Mouse (Mus musculus): ENCODE measurements around the gene Gpr137c. TPM values are rescaled to one million over a fixed set of nuclear protein-coding genes. Genes with fewer than 3 reads are reported as not detected.
A peak's percentile ranks its signal among the peaks of the same experiment; 100 is the strongest.

Gene Gpr137c
- polyA plus RNA-seq (2014; fragmentation: Nextera tagmentation; extraction: Ambion mirVana), result 0.62 and 0.69 TPM in 2 replicates

DNA sequence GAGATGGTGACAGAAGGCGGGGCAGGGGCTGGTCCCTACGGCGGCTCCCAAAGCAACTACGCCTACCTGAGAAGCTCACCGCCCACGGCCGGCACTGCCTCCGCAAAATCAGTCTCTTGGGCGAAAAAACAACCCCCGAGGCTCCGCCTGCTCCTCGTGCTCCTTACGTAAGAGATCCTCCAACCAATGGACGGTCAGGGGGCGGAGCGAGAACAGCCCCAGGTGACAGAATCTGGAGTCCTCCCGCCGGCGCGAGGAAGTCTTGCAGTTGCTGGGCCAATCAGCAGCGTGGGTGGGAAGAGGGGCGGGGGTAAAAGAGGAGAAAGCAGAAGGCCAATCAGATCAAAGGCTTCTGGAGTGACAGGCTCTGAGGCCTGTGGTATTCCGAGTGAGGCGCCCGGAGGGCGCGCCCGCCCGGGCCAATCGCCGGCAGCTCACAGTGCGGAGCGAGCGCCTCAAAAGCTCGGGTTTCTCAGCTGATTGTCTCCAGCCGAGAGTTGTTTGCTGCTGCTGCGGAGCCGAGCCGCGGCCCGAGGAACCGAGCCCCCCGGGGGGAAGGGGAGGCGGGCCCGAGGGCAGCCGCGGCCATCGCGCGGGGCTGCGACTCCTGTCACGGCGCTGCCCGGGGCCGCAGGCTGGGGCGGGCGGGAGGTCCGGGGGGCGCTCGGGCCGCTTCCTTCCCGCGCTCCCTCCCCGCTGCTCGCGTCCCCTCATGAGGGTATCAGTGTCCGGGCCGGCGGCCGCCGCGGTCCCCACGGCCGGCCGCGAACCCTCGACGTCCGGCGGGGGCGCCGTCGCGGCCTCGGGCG lies at the start of gene Gpr137c:
TSS of gene Gpr137c (plus strand) at position 437 of the 809 bp plus-strand sequence.
- Histone ChIP-seq H3K9ac (ENCODE audit: low read depth, low read length) (peak within 1 kb of the TSS; percentile 71), H3K36me3 (ENCODE audit: control insufficient read depth, insufficient read depth, low read length) (no peaks in the 10 kb centered on the region), H3K27ac (ENCODE audit: low read depth, low read length) (peak within 1 kb of the TSS; percentile 67), H3K4me3 (ENCODE audit: low read depth, low read length) (peak within 1 kb of the TSS; percentile 73), H3K4me1 (replicated peaks; ENCODE audit: control insufficient read depth, insufficient read depth, low read length) (no peaks in the 10 kb centered on the region), H3K9me3 (ENCODE audit: control insufficient read depth, low read length) (no peaks in the 10 kb centered on the region), H3K27me3 (replicated peaks; ENCODE audit: control insufficient read depth, insufficient read depth, low read length) (0 out of 2 replicates have a peak, but pooled peaks cover 3% of the 10 kb centered on the region), H3K4me2 (peak within 1 kb of the TSS; percentile 90)
- ATAC-seq (replicated peaks; ENCODE audit: low FRiP score) (peak; percentile 99), DNase-seq (ENCODE audit: low spot score) (peak; percentile 93)
- under 1% methylated on average over 59 of the region's 86 CpGs for WGBS

- Histone ChIP-seq H3K27ac (ENCODE audit: low read depth, low read length) (no peak overlapping the region), H3K4me1 (replicated peaks; ENCODE audit: control insufficient read depth, insufficient read depth, low read length) (no peaks in the 10 kb centered on the region), H3K36me3 (ENCODE audit: control insufficient read depth, insufficient read depth, low read length) (no peaks in the 10 kb centered on the region), H3K9me3 (ENCODE audit: control insufficient read depth, low read length) (no peaks in the 10 kb centered on the region), H3K4me3 (ENCODE audit: low read depth, low read length) (no peak overlapping the region), H3K4me2 (no peak overlapping the region), H3K27me3 (replicated peaks; ENCODE audit: control insufficient read depth, insufficient read depth, low read length) (no peaks in the 10 kb centered on the region), H3K9ac (ENCODE audit: low read depth, low read length) (no peak overlapping the region)
- DNase-seq (ENCODE audit: low spot score) (no peak), ATAC-seq (replicated peaks; ENCODE audit: low FRiP score) (no peak)
- WGBS, result 85% methylated on average over 5 of the region's 5 CpGs
Measured at GRCm38 (mm10) chr14:45172260-45172659, 47.3 kb upstream of the Gpr137c start.

- ATAC-seq (replicated peaks; ENCODE audit: low FRiP score), result no peak
- no peaks in the 10 kb centered on the region for H3K36me3 ChIP-seq (ENCODE audit: control insufficient read depth, insufficient read depth, low read length)
- no peaks in the 10 kb centered on the region for H3K4me1 ChIP-seq (replicated peaks; ENCODE audit: control insufficient read depth, insufficient read depth, low read length)
- H3K4me3 ChIP-seq (ENCODE audit: low read depth, low read length), result no peak overlapping the region
- no peak overlapping the region for H3K9ac ChIP-seq (ENCODE audit: low read depth, low read length)
- no peak overlapping the region for H3K27ac ChIP-seq (ENCODE audit: low read depth, low read length)
- 85% methylated on average over 14 of the region's 14 CpGs for WGBS
- DNase-seq (ENCODE audit: low spot score), result no peak
- no peak overlapping the region for H3K4me2 ChIP-seq
- H3K27me3 ChIP-seq (replicated peaks; ENCODE audit: control insufficient read depth, insufficient read depth, low read length), result no peaks in the 10 kb centered on the region
- H3K9me3 ChIP-seq (ENCODE audit: control insufficient read depth, low read length), result no peaks in the 10 kb centered on the region
Measured at GRCm38 (mm10) chr14:45175012-45175740, 44.3 kb upstream of the Gpr137c start.

DNA sequence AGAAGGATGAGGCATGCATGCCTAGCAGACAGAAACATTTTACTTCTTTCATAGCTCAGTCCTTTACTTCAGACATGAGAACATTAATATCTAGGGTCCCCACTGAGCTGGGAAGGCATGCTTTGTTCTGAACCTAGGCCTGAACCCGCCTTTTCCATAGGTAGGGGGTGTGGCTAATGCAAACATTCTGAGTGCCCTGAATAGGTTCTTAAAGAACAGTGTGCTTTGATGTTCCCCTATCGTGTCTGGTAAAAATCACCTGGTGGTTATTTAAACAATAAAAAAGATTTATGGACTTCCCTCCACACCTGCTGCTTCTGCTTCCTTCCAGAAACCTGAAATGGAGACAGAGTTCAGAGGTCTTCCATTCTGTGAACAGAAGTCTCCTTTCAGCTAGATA lies 40.3 kb upstream of the Gpr137c start:
- 74% methylated on average over 2 of the region's 2 CpGs for WGBS
- no peak for DNase-seq (ENCODE audit: low spot score)
- H3K27me3 ChIP-seq (replicated peaks; ENCODE audit: control insufficient read depth, insufficient read depth, low read length), result no peaks in the 10 kb centered on the region
- no peak overlapping the region for H3K4me3 ChIP-seq (ENCODE audit: low read depth, low read length)
- H3K4me2 ChIP-seq, result no peak overlapping the region
- H3K27ac ChIP-seq (ENCODE audit: low read depth, low read length), result no peak overlapping the region
- H3K9ac ChIP-seq (ENCODE audit: low read depth, low read length), result no peak overlapping the region
- no peaks in the 10 kb centered on the region for H3K36me3 ChIP-seq (ENCODE audit: control insufficient read depth, insufficient read depth, low read length)
- no peak for ATAC-seq (replicated peaks; ENCODE audit: low FRiP score)
- H3K4me1 ChIP-seq (replicated peaks; ENCODE audit: control insufficient read depth, insufficient read depth, low read length), result no peaks in the 10 kb centered on the region
- no peaks in the 10 kb centered on the region for H3K9me3 ChIP-seq (ENCODE audit: control insufficient read depth, low read length)

GRCm38 (mm10) chr14:45179606-45180005 lies 39.9 kb upstream of the Gpr137c start:
- no peak overlapping the region for H3K4me2 ChIP-seq
- no peaks in the 10 kb centered on the region for H3K36me3 ChIP-seq (ENCODE audit: control insufficient read depth, insufficient read depth, low read length)
- no peaks in the 10 kb centered on the region for H3K27me3 ChIP-seq (replicated peaks; ENCODE audit: control insufficient read depth, insufficient read depth, low read length)
- H3K4me3 ChIP-seq (ENCODE audit: low read depth, low read length), result no peak overlapping the region
- no peaks in the 10 kb centered on the region for H3K4me1 ChIP-seq (replicated peaks; ENCODE audit: control insufficient read depth, insufficient read depth, low read length)
- H3K27ac ChIP-seq (ENCODE audit: low read depth, low read length), result no peak overlapping the region
- ATAC-seq (replicated peaks; ENCODE audit: low FRiP score) (no peak), DNase-seq (ENCODE audit: low spot score) (no peak)
- no peak overlapping the region for H3K9ac ChIP-seq (ENCODE audit: low read depth, low read length)
- H3K9me3 ChIP-seq (ENCODE audit: control insufficient read depth, low read length), result no peaks in the 10 kb centered on the region
- 75% methylated on average over 2 of the region's 2 CpGs for WGBS

DNA sequence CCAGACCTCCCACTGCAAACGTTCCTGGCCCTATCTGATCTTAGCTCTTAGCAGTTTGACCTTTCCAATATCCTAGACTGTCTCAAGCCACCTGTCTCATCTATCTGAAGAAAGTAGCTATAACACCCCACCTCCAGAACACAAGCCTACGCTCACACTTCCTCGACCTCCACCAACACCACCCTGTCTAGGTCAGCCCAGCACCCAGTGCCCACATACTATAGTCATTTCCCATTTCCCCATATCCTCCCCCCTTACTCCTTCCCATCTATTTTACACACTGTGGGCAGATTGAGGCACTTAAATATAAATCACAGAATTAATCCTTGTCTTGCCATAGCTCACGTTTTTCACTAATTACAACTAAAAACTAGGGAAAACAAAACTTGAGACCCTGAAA lies 37.9 kb upstream of the Gpr137c start:
- Histone ChIP-seq H3K9ac (ENCODE audit: low read depth, low read length) (no peak overlapping the region), H3K4me2 (no peak overlapping the region), H3K9me3 (ENCODE audit: control insufficient read depth, low read length) (no peaks in the 10 kb centered on the region), H3K27me3 (replicated peaks; ENCODE audit: control insufficient read depth, insufficient read depth, low read length) (no peaks in the 10 kb centered on the region), H3K4me3 (ENCODE audit: low read depth, low read length) (no peak overlapping the region), H3K27ac (ENCODE audit: low read depth, low read length) (no peak overlapping the region), H3K36me3 (ENCODE audit: control insufficient read depth, insufficient read depth, low read length) (no peaks in the 10 kb centered on the region), H3K4me1 (replicated peaks; ENCODE audit: control insufficient read depth, insufficient read depth, low read length) (no peaks in the 10 kb centered on the region)
- 67% methylated on average over 4 of the region's 4 CpGs for WGBS
- DNase-seq (ENCODE audit: low spot score) (no peak), ATAC-seq (replicated peaks; ENCODE audit: low FRiP score) (no peak)

DNA sequence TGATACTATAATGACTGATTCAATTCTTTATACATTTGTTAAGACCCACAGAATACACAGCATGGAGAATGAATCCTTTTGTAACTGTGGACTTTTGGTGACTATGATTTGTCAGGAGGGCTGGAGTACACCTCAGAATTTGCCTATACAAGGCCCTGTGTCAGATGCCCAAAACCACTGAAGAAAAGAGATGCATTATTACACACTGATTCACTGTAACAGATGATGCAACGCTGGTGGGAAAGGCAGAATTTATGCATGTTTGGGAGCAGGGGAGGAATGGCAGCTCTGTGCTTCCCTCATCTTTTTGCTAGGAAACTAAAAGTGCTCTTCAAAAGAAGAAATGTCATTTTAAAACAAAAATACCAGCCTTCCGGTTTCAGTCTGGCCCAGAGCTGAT lies 28.5 kb upstream of the Gpr137c start:
- no peak overlapping the region for H3K27ac ChIP-seq (ENCODE audit: low read depth, low read length)
- H3K4me3 ChIP-seq (ENCODE audit: low read depth, low read length), result no peak overlapping the region
- H3K36me3 ChIP-seq (ENCODE audit: control insufficient read depth, insufficient read depth, low read length), result no peaks in the 10 kb centered on the region
- no peaks in the 10 kb centered on the region for H3K4me1 ChIP-seq (replicated peaks; ENCODE audit: control insufficient read depth, insufficient read depth, low read length)
- ATAC-seq (replicated peaks; ENCODE audit: low FRiP score) (no peak), DNase-seq (ENCODE audit: low spot score) (no peak)
- no peaks in the 10 kb centered on the region for H3K27me3 ChIP-seq (replicated peaks; ENCODE audit: control insufficient read depth, insufficient read depth, low read length)
- H3K9ac ChIP-seq (ENCODE audit: low read depth, low read length), result no peak overlapping the region
- 90% methylated on average over 2 of the region's 2 CpGs for WGBS
- peaks cover 3% of the 10 kb centered on the region; the same call in 1 of the 2 replicates for H3K9me3 ChIP-seq (ENCODE audit: control insufficient read depth, low read length)
- no peak overlapping the region for H3K4me2 ChIP-seq

DNA sequence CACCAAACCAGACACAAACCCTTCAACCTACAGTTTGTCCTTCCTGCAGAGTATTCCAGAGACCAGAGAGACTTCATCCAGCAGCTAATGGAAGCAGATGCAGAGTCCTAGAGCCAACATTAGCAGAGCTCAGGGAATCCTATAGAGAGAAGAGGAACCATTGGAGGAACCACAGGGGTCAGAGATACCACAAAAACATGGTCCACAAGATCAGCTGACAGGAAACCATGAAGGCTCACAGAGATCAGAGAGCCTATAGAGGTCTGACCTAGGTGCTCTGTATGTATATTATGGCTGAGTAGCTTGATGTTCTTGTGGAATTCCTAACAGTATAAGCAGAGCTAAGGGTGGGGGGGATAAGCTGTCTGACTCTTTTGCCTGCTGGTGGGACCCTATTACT lies 18.9 kb upstream of the Gpr137c start:
- DNase-seq (ENCODE audit: low spot score) (no peak), ATAC-seq (replicated peaks; ENCODE audit: low FRiP score) (no peak)
- H3K4me3 ChIP-seq (ENCODE audit: low read depth, low read length), result no peak overlapping the region
- no peaks in the 10 kb centered on the region for H3K4me1 ChIP-seq (replicated peaks; ENCODE audit: control insufficient read depth, insufficient read depth, low read length)
- H3K9me3 ChIP-seq (ENCODE audit: control insufficient read depth, low read length), result no peaks in the 10 kb centered on the region
- no peaks in the 10 kb centered on the region for H3K36me3 ChIP-seq (ENCODE audit: control insufficient read depth, insufficient read depth, low read length)
- no peak overlapping the region for H3K27ac ChIP-seq (ENCODE audit: low read depth, low read length)
- H3K27me3 ChIP-seq (replicated peaks; ENCODE audit: control insufficient read depth, insufficient read depth, low read length), result no peaks in the 10 kb centered on the region
- H3K4me2 ChIP-seq, result no peak overlapping the region
- no peak overlapping the region for H3K9ac ChIP-seq (ENCODE audit: low read depth, low read length)
